Mouse (Mus musculus) megakaryocyte, embryonic 14.5 days (primary cell): ENCODE data around the gene Arhgap42. TPM values are rescaled to one million over a fixed set of nuclear protein-coding genes. Genes with fewer than 3 reads are reported as not detected.

Source experiments
- H3K27me3 ChIP-seq: replicated peaks from 2 replicates; pipeline ENCODE3; 2012; ENCODE audit warnings: inconsistent platforms
- H3K36me3 ChIP-seq: replicated peaks from 2 replicates; pipeline ENCODE3; 2012; ENCODE audit warnings: low read length, inconsistent platforms, mixed read lengths
- H3K4me1 ChIP-seq: 2 replicates; pipeline ENCODE4 v1.6.1; 2012; ENCODE audit warnings: inconsistent platforms
- H3K4me3 ChIP-seq: replicated peaks from 2 replicates; pipeline ENCODE3; 2012; ENCODE audit warnings: moderate library complexity, mild to moderate bottlenecking, inconsistent platforms
- H3K9me3 ChIP-seq: 2 replicates; pipeline ENCODE4 v1.6.1; 2012; ENCODE audit warnings: inconsistent platforms
- FLI1 ChIP-seq: IDR thresholded peaks from 2 replicates; pipeline ENCODE4 v1.6.1; 2012; ENCODE audit warnings: low read length, inconsistent platforms, mixed read lengths
- GATA1 ChIP-seq: IDR thresholded peaks from 3 replicates; pipeline ENCODE4 v1.6.1; 2012; ENCODE audit warnings: mixed read lengths, low read length, inconsistent platforms, borderline replicate concordance
- polyA plus RNA-seq: library from polyadenylated mRNA; stranded (reverse); fragments of >175 nt; gene quantifications from 2 replicates; pipeline ENCODE4 v1.2.3, GENCODE M21; 2012; ENCODE audit warnings: low replicate concordance; ENCODE audit not compliant: insufficient read depth

Gene Arhgap42
- polyA plus RNA-seq, 1 experiment: not detected

GRCm38 (mm10) chr9:8996494-8996893, 242.4 kb downstream of the Arhgap42 start:
- Histone ChIP-seq H3K27me3 (no peaks in the 10 kb centered on the region), H3K36me3 (no peaks in the 10 kb centered on the region), H3K4me3 (no peak overlapping the region), H3K9me3 (no peaks in the 10 kb centered on the region), H3K4me1 (no peaks in the 10 kb centered on the region)
- no peak for TF ChIP-seq GATA1
- no peak for TF ChIP-seq FLI1

GRCm38 (mm10) chr9:8982315-8982714, 256.6 kb downstream of the Arhgap42 start:
- Histone ChIP-seq H3K36me3 (no peaks in the 10 kb centered on the region), H3K4me1 (no peaks in the 10 kb centered on the region), H3K9me3 (no peaks in the 10 kb centered on the region), H3K4me3 (no peak overlapping the region), H3K27me3 (no peaks in the 10 kb centered on the region)
- TF ChIP-seq FLI1 (no peak), GATA1 (no peak)

GRCm38 (mm10) chr9:8977775-8978174, 261.1 kb downstream of the Arhgap42 start:
- no peak for TF ChIP-seq FLI1
- TF ChIP-seq GATA1: no peak

GRCm38 (mm10) chr9:8971491-8971890, 267.4 kb downstream of the Arhgap42 start, which contains the start of gene Gm16485:
Gene Gm16485, plus strand, starts transcription at chr9:8971791.
- no peaks in the 10 kb centered on the region for H3K9me3 ChIP-seq
- no peak within 1 kb of the TSS for H3K4me3 ChIP-seq
- H3K27me3 ChIP-seq: no peaks in the 10 kb centered on the region
- H3K36me3 ChIP-seq: no peaks in the 10 kb centered on the region
- H3K4me1 ChIP-seq: no peaks in the 10 kb centered on the region
- TF ChIP-seq GATA1: no peak
- no peak for TF ChIP-seq FLI1

More at GRCm38 (mm10) chr9:8977775-8978174, 261.1 kb downstream of the Arhgap42 start:
- no peak overlapping the region for H3K4me3 ChIP-seq
- H3K27me3 ChIP-seq: no peaks in the 10 kb centered on the region
- H3K4me1 ChIP-seq: no peaks in the 10 kb centered on the region
- no peaks in the 10 kb centered on the region for H3K9me3 ChIP-seq
- no peaks in the 10 kb centered on the region for H3K36me3 ChIP-seq

GRCm38 (mm10) chr9:8970240-8970639, 268.7 kb downstream of the Arhgap42 start:
- H3K9me3 ChIP-seq: no peaks in the 10 kb centered on the region
- H3K27me3 ChIP-seq: no peaks in the 10 kb centered on the region
- no peaks in the 10 kb centered on the region for H3K36me3 ChIP-seq
- H3K4me3 ChIP-seq: no peak overlapping the region
- no peak for TF ChIP-seq FLI1
- no peak for TF ChIP-seq GATA1
- no peaks in the 10 kb centered on the region for H3K4me1 ChIP-seq

- Histone ChIP-seq H3K36me3 (no peaks in the 10 kb centered on the region), H3K27me3 (no peaks in the 10 kb centered on the region), H3K9me3 (no peaks in the 10 kb centered on the region; the same call in 1 of the 2 replicates), H3K4me1 (peaks cover 5% of the 10 kb centered on the region), H3K4me3 (no peak overlapping the region)
- TF ChIP-seq FLI1: no peak
- TF ChIP-seq GATA1: no peak
These were observed 274.3 kb downstream of the Arhgap42 start for GRCm38 (mm10) chr9:8964512-8965133.

- H3K9me3 ChIP-seq: no peaks in the 10 kb centered on the region
- H3K27me3 ChIP-seq: no peaks in the 10 kb centered on the region
- TF ChIP-seq GATA1 (no peak), FLI1 (no peak)
- H3K36me3 ChIP-seq: no peaks in the 10 kb centered on the region
- no peaks in the 10 kb centered on the region for H3K4me1 ChIP-seq
- no peak overlapping the region for H3K4me3 ChIP-seq
These were observed 285.6 kb downstream of the Arhgap42 start for GRCm38 (mm10) chr9:8953306-8953705.
